Mouse (Mus musculus) layer of hippocampus, adult 2 months (tissue): ENCODE measurements around the gene Oscp1. TPM values are rescaled to one million over a fixed set of nuclear protein-coding genes. Genes with fewer than 3 reads are reported as not detected.
"Not testable (repeated sequence)": the region's sequence is repeated elsewhere in the genome, so short reads cannot be mapped to it uniquely, and the experiment has no call there.

Experiments
- DNase-seq, 2 experiments: peaks; one replicate each; pipeline ENCODE4 v3.0.0; 2022; ENCODE audit warnings: low spot score in 2 of 2
- H3K27ac ChIP-seq: fragments of 200-600 bp; 2 replicates; pipeline ENCODE4 v1.8.1; 2022
- H3K4me3 ChIP-seq: fragments of 200-600 bp; 2 replicates; pipeline ENCODE4 v1.8.1; 2022; ENCODE audit warnings: mild to moderate bottlenecking
- CTCF ChIP-seq: fragments of 200-600 bp; conservative IDR thresholded peaks from 2 replicates; pipeline ENCODE4 v1.8.1; 2022; ENCODE audit warnings: antibody characterized with exemption, mild to moderate bottlenecking, moderate library complexity
- total RNA-seq, 2 experiments: library from RNA; stranded (reverse); gene quantifications; 2 replicates each; pipeline ENCODE4 v1.2.3; 2021

Gene Oscp1
- total RNA-seq, 2 experiments from 2014 or later: 41.1 to 44.5 TPM

DNA sequence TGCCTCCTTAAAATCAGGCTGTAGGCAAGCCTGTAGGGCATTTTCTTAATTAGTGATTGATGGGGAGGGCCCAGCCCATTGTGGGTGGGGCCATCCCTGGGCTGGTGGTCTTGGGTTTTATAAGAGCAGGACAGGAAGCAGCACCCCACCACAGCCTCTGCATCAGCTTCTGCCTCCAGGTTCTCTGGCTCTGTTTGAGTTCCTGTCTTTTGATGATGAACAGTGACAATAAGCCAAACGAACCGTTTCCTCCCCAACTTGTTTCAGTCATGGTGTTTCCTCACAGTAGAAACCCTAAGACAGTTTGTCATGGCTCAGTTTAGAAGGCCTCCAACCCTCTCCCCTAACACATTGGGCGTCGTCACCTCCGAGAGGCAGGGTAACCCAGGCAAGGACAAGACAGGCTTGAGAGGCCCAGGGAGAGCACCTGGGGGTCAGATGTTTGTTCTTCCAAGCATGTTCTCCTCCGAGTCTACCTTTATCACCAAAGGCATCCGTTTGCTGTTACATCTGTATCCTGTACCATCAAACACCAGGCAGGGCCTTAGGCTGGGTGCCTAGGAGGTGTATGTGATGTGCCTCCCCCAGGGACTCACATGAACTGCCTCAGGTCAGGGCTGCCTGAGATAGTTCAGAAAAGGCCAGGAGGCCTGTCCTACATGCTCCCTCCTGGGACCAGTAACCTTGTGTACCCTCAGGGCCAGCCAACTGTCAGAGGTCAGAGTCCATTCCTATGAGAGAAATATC lies 31.9 kb downstream of the Oscp1 start:
- no peak for DNase-seq
- Histone ChIP-seq H3K27ac (no peak overlapping the region), H3K4me3 (no peak overlapping the region)
- TF ChIP-seq CTCF: no peak

- H3K4me3 ChIP-seq: no peak overlapping the region
- H3K27ac ChIP-seq: no peak overlapping the region
- no peak for DNase-seq
- no peak for TF ChIP-seq CTCF
Measured at GRCm38 (mm10) chr4:126090848-126091124, 32.4 kb downstream of the Oscp1 start.

- TF ChIP-seq CTCF: no peak
- no peak for DNase-seq
- Histone ChIP-seq H3K27ac (no peak overlapping the region), H3K4me3 (no peak overlapping the region)
Measured at GRCm38 (mm10) chr4:126091873-126092272, 33.5 kb downstream of the Oscp1 start.

GRCm38 (mm10) chr4:126095622-126096430 lies 37.5 kb downstream of the Oscp1 start:
- peak; percentile 33; the same call in 1 of the 2 replicates for TF ChIP-seq CTCF
- H3K27ac ChIP-seq, DNase-seq: not testable (repeated sequence)
- H3K4me3 ChIP-seq: peak overlapping the region; percentile 93; the same call in 1 of the 2 replicates

- peak; percentile 94 to 98 for DNase-seq
- peak within 1 kb of the TSS; percentile 95 for H3K27ac ChIP-seq
- TF ChIP-seq CTCF: no peak
- peak within 1 kb of the TSS; percentile 93 for H3K4me3 ChIP-seq
Measured at GRCm38 (mm10) chr4:126096464-126097111, 38.2 kb downstream of the Oscp1 start, which contains the start of gene Lsm10. Lsm10 (plus strand) TSS chr4:126096623.

- Histone ChIP-seq H3K4me3 (no peak overlapping the region), H3K27ac (no peak overlapping the region)
- no peak for TF ChIP-seq CTCF
- no peak for DNase-seq
Measured at GRCm38 (mm10) chr4:126097711-126098253, 39.4 kb downstream of the Oscp1 start.

GRCm38 (mm10) chr4:126099365-126099764 lies 41.0 kb downstream of the Oscp1 start:
- Histone ChIP-seq H3K4me3 (no peak overlapping the region), H3K27ac (0 out of 2 replicates have a peak overlapping the region, but pooled peaks have one; percentile 21)
- no peak for TF ChIP-seq CTCF
- DNase-seq: no peak

GRCm38 (mm10) chr4:126100764-126101163 lies 42.4 kb downstream of the Oscp1 start:
- no peak overlapping the region for H3K27ac ChIP-seq
- TF ChIP-seq CTCF: no peak

GRCm38 (mm10) chr4:126102061-126102841 lies 43.9 kb downstream of the Oscp1 start:
- DNase-seq: peak in 1 of 2 experiments; percentile 69
- no peak for TF ChIP-seq CTCF
- peak overlapping the region; percentile 93 for H3K27ac ChIP-seq
- no peak overlapping the region for H3K4me3 ChIP-seq

More at GRCm38 (mm10) chr4:126100764-126101163, 42.4 kb downstream of the Oscp1 start:
- H3K4me3 ChIP-seq: no peak overlapping the region
- DNase-seq: no peak

GRCm38 (mm10) chr4:126103057-126103581 lies 44.8 kb downstream of the Oscp1 start:
- H3K4me3 ChIP-seq: peak overlapping the region; percentile 58
- peak overlapping the region; percentile 93 for H3K27ac ChIP-seq
- DNase-seq: peak; percentile 71 to 83
- TF ChIP-seq CTCF: no peak

DNA sequence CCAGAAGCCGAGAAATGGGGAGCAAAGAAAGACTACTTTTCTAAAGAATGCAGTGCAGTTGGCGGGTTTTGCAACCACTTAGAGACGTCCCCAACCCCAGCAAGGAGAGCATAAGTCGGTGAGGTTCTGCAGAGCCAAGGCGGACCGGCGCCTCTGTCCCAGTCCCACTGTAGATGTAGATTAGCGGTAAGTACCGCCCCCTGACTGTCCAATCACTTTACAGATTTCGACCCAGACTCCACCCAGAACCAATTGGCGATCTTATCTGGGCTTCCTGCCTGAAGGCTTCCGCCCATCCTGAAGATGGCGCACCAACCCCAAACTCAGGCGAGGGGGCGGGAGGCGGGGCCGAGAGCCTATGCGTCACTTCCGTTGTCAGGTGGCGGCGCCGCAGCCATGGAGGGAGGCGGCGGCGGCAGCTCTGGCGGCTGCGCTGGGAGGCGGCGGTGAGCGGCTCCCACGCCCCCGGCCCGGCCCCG lies 45.3 kb downstream of the Oscp1 start, which contains the start of gene Stk40:
TSS of gene Stk40 (plus strand) at position 368 of the 479 bp plus-strand sequence.
- Histone ChIP-seq H3K4me3 (peak within 1 kb of the TSS; percentile 82), H3K27ac (peak within 1 kb of the TSS; percentile 97)
- peak; percentile 95 to 97 for DNase-seq
- TF ChIP-seq CTCF: peak; percentile 84
